Mouse (Mus musculus): ENCODE measurements around the gene Apbb1. TPM values are rescaled to one million over a fixed set of nuclear protein-coding genes. Genes with fewer than 3 reads are reported as not detected.

Gene Apbb1
- polyA plus RNA-seq (2012; rRNA removed) = 215 and 247 TPM in 2 replicates

DNA sequence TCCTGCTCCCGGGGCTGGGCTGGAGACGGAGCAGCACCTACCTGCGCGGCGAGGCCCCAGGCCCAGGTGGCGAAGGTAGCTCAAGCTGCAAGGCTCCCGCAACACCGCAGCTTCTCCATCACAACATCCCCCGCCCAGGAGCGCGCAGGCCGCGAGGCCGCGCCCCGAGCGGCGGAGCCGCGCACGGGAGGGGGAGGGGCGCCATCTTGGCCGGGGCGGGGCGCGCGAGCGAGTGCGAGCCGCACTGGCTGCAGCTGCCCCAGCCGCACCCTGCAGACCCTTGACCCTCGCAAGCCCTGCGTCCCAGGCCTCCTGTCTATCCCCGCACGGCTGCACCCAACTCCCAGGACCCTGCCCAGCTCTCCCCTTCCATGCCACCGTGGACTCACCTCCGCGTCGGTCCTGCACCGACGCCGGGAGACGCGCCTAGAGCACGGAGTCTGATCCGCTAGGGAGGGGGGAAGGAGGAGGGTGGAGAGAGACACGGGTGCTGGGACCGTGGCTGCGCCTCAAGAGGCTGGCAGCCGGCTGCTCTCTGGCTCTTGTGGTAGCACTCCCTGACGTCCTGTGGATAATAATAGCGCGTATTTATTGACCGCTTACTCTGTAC, at the start of gene Apbb1:
Gene Apbb1 (minus strand): TSS at position 560 of the 610 bp plus-strand sequence.

DNA sequence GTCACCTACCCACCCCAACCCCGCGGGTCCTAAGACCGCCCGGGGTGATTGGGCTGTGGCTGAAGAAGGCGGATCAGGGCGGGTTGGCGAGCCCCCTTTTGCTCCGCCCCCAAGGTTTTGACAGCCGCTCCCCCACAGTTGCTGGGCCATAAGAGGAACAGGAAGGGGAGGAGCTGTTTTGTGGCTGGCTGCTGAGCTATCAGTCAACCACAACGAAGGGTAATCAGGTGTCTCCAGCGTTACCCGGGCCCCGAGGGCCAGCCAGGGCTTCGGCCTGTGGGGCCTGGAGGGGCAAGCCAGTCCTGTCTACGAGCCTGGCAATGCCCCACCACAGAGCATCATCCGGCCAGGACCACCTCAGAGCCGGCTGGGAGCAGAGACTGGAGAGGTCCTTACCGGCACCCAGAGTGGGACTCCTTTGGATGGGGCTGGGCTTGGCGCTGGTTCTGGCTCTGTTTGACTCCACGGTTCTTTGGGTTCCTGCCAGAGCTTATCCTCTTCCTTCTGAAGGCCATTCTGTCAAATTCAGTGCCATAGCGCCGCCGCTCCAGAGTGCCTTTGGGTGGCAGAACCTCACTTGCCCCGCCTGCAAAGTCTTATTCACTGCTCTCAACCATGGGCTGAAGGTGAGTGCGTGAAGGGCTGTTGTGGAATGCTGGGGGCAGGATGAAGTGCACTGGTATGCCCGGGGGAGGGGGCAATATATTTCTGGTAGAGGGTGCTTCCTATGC, 27.1 kb downstream of the Apbb1 start, which contains the start of gene Smpd1:
Gene Smpd1 (plus strand): TSS at position 149 of the 731 bp plus-strand sequence.

Other genes starting within 250 kb of the Apbb1 start
- gene Olfr690, start 247.5 kb downstream of the Apbb1 start, polyA plus RNA-seq (2012; rRNA removed) = 0.16 and 0.17 TPM in 2 replicates
- 0.14 and 0.17 TPM in 2 replicates for gene Olfr691, start 239.4 kb downstream of the Apbb1 start, polyA plus RNA-seq (2012; rRNA removed)
- not detected in 2 replicates for gene Olfr692, start 213.4 kb downstream of the Apbb1 start, polyA plus RNA-seq (2012; rRNA removed)
- gene Gm5901, start 206.6 kb downstream of the Apbb1 start, polyA plus RNA-seq (2012; rRNA removed) = 0.05 TPM in 1 of 2 replicates, not detected in the other
- gene Fam160a2, start 181.6 kb downstream of the Apbb1 start, polyA plus RNA-seq (2012; rRNA removed) = 36.0 and 37.7 TPM in 2 replicates
- gene Cnga4, start 177.1 kb downstream of the Apbb1 start, polyA plus RNA-seq (2012; rRNA removed) = 0.18 and 0.34 TPM in 2 replicates
- 1.7 and 1.9 TPM in 2 replicates for gene Cckbr, start 155.9 kb downstream of the Apbb1 start, polyA plus RNA-seq (2012; rRNA removed)
- gene Cavin3, start 99.4 kb downstream of the Apbb1 start, polyA plus RNA-seq (2012; rRNA removed) = 22.6 and 32.7 TPM in 2 replicates
- gene Smpd1, start 27.3 kb downstream of the Apbb1 start, polyA plus RNA-seq (2012; rRNA removed) = 37.1 and 42.4 TPM in 2 replicates
- gene Hpx, start 18.5 kb upstream of the Apbb1 start, polyA plus RNA-seq (2012; rRNA removed) = 0.63 and 0.69 TPM in 2 replicates
- 135 and 148 TPM in 2 replicates for gene Trim3, start 51.9 kb upstream of the Apbb1 start, polyA plus RNA-seq (2012; rRNA removed)
- 119 and 132 TPM in 2 replicates for gene Timm10b, start 58.4 kb upstream of the Apbb1 start, polyA plus RNA-seq (2012; rRNA removed)
- 122 and 123 TPM in 2 replicates for gene Arfip2, start 58.8 kb upstream of the Apbb1 start, polyA plus RNA-seq (2012; rRNA removed)
- gene Gm45799, start 58.9 kb upstream of the Apbb1 start, polyA plus RNA-seq (2012; rRNA removed) = 104 and 129 TPM in 2 replicates
- gene Dnhd1, start 69.2 kb upstream of the Apbb1 start, polyA plus RNA-seq (2012; rRNA removed) = 6.8 and 8.0 TPM in 2 replicates
- 198 and 225 TPM in 2 replicates for gene Ilk, start 154.9 kb upstream of the Apbb1 start, polyA plus RNA-seq (2012; rRNA removed)
- gene Rrp8, start 155.7 kb upstream of the Apbb1 start, polyA plus RNA-seq (2012; rRNA removed) = 18.5 and 19.5 TPM in 2 replicates
- gene Taf10, start 162.7 kb upstream of the Apbb1 start, polyA plus RNA-seq (2012; rRNA removed) = 239 and 264 TPM in 2 replicates
- 43.1 and 45.9 TPM in 2 replicates for gene Tpp1, start 170.6 kb upstream of the Apbb1 start, polyA plus RNA-seq (2012; rRNA removed)
- 56.3 and 58.4 TPM in 2 replicates for gene Dchs1, start 206.0 kb upstream of the Apbb1 start, polyA plus RNA-seq (2012; rRNA removed)
- 204 and 216 TPM in 2 replicates for gene Mrpl17, start 229.4 kb upstream of the Apbb1 start, polyA plus RNA-seq (2012; rRNA removed)